Mouse (Mus musculus) neutrophil, adult 5-6 weeks (primary cell): Measurements from ENCODE around the gene Cd151. TPM values are rescaled to one million over a fixed set of nuclear protein-coding genes. Genes with fewer than 3 reads are reported as not detected.

Source experiments
- ATAC-seq: fragments of 151-379, 151-347 bp; 2 replicates; pipeline ENCODE4 v1.8.0; 2017; ENCODE audit warnings: mild to moderate bottlenecking, moderate TSS enrichment; ENCODE audit not compliant: insufficient number of reproducible peaks, poor library complexity, low FRiP score, severe bottlenecking; ENCODE audit errors: extremely low read depth
- total RNA-seq: library from RNA; stranded (forward); fragments of 200-1000 nt; gene quantifications from 2 replicates; pipeline ENCODE4 v1.2.3, GENCODE M21; 2017

Cd151 gene
- total RNA-seq, 1 experiment from 2014 or later, result 31.1 TPM

DNA sequence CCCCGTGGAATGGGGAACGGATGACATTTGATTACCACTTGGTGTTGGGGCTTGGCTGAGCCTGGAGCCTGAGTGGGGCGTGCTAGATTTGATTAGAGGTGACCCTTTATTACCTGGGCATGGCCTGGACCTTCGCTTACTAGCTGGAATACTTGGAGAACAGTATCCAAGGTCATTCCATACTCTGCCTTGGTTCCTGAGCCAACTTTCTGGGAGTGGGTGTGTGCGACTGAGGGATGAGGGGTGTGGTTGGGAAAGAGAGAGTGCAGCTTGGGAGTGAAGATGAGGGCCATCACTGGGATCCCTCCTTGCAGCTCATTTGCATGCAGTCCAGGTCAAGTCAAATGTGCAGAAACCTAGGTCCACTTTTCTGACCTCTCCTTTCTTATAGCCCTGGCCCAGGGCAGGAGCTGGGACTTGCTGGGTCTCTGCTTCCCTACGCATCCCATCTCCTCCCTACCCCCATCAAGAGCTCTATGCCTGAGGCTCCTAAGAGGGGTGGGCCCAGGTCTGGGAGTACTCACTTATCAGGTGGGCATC lies 16.0 kb downstream of the Cd151 start:
- no peak for ATAC-seq

DNA sequence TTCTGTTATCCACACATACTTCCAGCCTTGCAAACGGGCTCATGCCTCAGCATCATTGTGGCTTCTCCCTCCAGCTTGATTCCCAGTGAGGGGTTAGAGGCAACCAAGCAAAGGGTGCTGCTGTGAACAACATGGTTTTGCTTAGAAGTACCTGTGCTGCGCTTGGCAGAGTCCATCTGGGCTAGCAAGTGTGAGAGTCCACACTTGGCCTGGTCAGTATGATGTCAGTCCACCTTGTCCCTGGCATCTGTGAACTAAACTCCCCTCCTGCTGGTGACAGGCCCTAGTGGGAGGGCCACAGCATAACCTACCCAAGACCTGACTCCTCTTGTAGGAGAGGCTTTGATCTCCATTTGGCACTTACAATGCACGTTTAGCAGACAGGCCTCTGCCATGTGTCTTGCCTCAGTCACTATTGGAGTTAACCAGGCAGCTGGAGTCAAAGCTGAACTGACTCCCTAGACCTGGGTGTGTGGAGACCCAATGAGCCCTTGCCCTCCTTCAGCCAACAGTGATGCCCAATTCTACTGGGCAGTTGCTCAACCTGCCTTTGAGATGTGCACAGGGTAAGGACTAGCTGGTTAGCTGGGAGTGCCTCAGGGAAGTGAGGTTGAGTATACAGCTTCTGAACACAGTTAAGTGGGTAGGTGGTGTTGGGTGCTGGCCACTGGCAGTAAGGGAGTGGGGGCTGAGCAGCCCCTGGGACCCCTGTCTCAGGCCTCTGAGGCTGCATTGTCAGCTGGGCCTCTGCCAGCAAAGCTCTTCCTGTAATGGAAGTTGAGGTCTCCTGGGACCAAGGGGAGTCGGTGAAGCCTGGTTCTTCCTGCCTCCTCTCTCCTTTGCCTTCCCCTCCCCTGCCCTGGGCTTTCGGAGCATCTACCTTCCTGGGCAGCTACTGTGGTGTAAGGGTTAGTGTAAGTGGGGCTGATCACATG lies 17.3 kb downstream of the Cd151 start:
- ATAC-seq, result no peak

DNA sequence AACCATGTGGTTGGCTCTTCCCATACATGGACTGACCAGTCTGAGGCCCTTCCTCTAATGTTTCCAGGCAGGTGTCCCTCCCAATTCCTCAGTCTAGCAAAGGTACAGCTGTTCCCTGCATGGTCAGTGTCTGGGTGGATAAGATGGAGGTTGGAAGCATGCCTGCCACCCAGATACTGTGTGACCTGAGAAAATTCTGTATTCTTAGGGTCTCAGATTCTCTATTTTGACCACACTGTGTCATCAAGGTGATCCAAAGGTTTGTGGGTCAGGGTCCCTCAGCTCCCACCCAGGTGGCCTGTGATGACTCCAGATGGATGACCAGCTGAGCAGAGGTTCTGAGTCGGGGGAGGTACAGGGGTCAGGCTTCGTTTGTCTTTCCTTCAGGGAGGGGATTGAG lies 18.0 kb downstream of the Cd151 start:
- ATAC-seq, result no peak

DNA sequence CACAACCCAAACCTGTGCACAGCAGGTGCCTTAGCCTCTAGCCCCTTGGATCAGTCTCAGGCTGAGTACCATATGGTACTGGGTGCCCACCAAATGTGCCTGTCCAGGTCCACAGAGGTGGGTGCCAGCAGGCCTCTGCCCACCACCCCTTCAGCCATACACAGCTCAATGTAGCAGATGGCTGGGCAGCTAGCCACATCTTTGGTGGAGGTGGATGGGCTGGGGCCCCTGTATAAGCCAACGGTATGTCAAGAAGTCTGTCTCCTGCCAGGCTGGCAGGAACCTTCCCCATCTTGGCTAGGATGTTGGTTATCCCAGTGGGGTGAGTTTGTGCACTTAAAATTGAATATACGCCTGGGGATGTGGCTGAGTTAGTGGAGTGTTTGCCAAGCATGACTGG lies 18.4 kb downstream of the Cd151 start:
- ATAC-seq, result no peak

DNA sequence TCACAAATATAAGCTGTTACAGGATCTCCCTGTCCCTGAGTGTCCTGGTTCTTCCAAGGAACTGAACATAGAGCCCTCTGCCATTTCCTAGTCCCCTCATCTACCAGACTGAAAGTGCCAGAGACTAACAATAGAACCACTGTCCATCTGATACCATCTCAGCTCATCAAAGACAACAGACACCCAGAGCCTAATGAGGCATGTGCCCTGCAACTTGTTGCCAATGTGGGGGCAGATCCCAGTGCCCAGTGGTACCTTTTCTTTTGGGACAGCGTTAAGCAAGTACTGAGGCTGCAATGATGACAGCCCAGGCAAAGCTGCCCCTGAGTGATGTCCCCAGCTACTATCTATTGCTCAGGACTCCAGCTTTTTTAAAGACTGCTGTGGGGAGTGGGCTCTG lies 19.0 kb downstream of the Cd151 start:
- no peak for ATAC-seq

DNA sequence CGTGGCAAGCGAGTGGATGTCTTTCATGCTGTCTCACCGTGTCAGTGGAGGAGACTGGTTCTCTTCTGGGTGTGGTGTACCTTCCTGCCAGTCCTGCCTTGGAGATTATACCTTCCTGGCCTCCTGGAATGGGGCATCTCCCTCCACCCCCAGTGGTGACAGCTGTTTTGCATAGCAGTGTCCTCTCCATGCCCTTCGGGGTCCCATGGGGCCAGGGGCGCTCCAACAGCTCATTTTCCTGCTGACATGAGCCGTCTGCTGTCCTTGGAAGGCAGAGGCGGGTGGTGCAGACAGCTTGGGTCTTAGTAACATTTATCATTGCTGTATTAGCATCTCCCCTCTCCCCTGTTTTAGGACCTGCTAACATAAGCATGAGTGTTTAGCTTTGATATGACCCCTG lies 19.9 kb downstream of the Cd151 start:
- no peak for ATAC-seq

DNA sequence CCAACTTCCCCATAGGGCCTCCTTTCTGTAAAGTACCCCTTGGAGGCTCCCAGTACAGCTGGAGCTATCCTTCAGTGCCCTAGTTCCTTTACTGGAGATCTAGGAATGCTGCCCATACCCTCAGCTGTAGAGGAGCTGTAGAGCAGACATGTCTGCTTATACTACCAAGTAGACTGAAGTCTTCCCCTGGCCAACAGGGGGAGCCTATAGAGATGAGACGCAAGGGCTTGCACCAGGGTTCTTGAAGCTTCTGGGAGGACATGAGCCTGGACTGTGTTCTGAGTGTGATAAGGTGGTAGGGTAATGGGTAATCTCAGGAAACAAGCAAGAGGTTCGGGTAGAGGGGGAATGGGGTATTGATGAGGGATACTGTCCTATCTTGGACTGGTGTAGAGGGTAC lies 24.0 kb downstream of the Cd151 start:
- no peak for ATAC-seq

DNA sequence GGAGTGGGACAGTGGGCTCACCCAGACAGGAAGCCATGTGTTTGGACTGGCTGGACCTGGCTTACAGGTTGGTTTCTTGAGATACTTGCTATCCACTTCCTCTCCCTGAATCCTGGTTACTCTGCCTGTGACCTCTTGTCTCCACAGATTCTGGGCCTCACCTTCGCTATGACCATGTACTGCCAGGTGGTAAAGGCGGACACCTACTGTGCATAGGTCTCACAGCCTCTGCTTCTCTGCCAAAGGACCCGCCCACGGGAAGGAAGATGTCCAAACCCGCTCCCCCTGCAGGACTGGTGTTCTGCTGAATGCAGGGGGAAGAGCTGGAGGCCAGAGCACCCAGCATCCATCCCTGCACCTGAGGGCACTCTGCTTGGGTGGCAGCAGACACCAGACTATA lies 25.5 kb downstream of the Cd151 start:
- ATAC-seq, result no peak

DNA sequence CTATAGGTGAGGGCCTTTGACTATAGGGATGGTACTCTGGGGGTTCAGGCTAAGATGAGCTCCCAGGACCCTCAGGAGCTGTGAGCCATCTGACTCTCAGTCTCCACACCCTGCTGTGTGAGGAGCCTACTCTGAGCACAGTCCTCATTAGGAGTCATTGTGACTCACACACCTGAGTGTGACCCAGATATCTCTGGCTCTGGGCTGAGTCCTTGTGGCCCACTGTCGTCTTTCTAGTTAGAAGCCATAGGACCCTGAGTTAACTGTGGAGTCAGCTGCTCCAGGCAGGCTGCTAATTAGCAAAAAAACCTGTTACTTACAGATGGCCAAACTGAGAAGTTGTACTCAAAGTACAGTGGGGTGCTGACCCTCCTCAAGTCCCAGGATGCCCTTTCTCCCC lies 26.5 kb downstream of the Cd151 start:
- no peak for ATAC-seq

DNA sequence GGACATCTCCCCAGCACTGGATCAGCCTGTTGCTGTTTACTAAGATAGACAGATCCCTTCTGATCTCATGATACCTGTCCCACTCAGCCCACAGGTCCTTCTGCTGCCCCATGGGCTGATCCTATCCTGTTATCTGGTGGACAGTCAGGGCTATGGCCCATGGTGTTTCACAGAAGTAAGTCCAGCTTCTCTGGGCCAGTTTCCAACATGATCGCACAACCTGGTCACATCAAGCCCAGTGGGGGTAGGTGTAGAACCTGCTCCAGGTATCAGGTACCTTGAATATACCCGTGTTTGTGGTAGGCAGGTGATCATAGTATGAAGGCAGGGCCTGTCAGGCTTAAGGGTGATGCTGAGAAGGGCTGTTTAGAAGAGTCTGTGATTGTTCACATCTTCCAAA lies 28.2 kb downstream of the Cd151 start:
- no peak for ATAC-seq

DNA sequence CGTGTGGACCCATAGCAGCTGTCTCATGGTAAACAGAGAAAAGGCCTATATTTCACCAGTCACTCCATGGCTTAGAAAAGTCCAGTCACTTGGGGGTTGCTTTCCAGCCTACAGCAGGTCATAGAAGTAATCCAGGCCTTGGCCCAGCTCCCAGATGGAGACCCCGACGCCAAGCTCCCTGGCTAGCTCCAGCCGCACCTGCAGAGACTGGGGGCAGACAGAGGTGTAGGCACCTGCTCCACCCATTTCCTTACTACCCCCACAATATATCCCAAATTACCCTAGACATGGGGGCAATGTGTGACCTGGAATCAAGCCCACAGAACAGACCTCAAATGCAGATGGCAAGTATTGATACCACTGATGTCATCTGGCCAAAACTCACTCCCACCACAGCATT lies 28.7 kb downstream of the Cd151 start:
- ATAC-seq, result no peak

DNA sequence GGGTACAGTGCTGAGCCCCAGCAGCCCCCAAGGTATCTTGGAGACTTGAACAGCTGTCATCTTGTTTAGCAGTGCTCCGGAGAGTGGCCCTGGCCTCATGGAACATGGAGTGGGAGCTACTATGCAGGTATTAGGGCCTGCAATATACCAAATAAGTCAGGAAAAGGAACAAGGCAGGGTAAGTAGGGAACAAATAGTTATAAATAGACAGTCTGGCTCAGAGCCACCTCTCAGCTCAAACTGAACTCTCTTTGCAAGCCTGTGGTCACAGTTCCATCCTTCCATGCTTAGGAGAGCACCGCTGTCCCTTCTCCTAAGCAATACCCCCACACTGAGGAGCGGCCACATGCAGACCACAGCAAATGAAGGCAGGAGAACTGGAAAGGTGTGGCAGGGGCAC lies 30.4 kb downstream of the Cd151 start:
- ATAC-seq, result no peak

DNA sequence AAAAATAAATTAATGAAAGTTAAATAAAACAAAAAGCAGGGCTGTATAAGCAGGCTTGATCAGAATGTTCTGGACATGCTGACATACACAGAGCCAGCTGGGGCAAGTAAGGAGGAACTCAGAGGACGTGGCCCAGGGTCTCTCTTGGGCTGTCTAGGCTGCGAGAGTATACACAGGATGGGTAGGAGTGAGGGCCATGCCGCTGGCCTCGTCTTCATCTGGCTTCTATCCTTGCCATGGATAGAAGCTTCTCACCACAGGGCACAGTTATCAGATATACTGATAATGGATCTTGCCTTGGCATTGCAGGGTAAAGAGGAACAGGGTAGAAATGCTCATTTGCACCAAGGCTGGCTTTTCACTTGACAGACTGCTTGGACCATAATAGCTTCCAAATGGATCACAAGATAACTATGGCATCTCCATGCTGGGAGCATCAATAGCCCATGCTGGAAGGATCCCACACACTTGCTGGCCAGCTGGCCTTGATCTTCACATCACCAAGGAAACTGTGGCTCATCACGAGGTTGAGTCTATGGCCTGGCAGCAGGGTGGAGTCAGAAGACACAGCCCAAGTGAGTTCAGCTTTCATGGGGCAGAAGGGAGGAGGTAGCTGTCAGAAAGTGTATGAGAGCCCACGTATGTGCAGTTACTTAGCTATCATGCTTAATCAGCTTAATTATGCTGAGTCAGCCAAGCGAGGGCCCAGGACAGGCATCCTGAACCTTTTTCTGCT lies 34.8 kb downstream of the Cd151 start:
- ATAC-seq, result no peak

DNA sequence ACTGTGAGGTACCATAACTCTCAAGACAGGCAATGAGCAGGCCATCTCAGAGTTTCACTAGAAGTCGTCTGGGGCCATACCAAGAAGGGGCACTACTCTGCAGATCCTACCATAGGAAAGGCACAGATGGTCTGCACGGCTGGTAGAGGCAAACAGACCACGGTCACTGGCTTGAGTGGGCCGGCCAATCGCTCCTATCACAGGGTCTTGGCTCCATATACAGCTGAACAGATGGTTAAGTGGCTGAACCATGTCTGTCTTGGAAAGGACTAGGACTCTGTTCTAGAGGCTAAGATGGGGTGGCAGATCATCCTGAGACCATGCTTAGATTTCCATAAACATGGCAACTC lies 35.3 kb downstream of the Cd151 start:
- ATAC-seq, result no peak

DNA sequence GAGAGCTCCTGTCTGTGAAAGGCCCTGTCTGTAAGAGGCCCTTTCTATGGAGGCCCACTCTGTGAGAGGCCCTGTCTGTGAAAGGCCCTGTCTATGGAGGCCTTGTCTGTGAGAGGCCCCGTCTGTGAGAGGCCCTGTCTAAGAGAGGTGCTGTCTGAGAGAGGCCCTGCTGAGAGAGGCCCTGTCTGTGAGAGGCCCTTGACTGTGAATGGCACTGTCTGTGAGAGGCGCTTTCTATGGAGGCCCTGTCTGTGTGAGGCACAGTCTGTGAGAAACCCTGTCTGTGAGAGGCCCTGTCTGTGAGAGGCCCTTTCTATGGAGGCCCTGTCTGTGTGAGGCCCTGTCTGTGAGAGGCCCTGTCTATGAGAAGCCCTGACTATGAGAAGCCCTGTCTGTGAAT lies 39.1 kb downstream of the Cd151 start:
- no peak for ATAC-seq

DNA sequence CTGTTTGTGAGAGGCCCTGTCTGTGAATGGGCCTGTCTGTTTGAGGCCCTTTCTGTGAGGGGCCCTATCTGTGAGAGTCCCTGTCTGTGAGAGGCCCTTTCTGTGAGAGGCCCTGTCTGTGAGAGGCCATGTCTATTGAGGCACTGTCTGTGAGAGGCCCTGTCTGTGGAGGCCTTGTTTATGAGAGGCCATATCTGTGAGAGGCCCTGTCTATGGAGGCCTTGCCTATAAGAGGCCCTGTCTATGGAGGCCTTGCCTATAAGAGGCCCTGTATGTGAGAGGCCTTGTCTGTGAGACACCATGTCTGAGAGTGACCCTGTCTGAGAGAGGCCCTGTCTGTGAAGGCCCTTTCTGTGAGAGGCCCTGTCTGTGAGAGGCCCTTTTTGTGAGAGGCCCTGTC lies 41.0 kb downstream of the Cd151 start:
- ATAC-seq, result no peak

DNA sequence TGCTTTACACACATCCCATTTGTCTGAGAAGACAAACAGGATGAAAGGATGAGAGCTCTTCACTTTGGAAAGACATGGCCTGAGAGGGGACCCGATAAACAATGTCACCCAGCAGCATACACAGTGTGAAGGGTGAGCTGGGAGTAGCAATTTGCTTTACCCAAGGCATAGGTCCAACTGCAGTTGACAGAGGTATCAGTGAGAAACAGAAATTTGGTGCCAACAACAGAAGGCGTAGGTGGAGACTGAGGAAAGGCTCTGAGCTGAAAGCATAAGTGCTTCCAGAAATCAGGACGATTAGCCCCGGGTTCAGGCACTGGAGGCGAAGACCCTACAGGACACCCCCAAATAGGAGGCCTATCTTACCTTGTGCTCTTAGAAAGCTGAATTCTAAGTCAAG lies 43.0 kb downstream of the Cd151 start:
- ATAC-seq, result no peak

DNA sequence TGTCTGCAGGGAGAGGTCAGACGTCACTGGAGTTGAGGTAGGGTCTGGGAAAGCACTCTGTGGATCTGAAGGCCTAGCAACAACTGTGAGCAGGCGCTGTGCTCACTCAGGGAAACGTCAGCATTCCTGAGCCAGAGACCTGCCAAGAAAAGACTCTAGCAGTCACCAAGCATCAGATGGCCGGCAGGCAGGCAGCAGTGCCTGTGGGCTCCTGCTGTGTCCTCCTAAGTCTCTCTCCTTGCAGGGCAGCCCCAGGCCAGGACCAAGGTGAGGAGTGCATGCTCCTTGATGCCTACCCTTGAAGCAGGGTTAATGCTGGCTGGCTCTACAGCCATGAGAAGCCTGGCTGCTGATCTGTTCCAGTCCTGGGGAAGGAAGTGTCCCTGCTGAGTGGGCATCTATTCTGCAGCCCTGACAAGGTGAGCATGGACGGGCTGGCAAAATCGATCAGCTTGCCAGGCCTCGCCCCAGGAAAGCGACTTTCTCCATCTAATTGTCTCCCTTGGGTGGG lies 43.5 kb downstream of the Cd151 start:
- ATAC-seq, result no peak

DNA sequence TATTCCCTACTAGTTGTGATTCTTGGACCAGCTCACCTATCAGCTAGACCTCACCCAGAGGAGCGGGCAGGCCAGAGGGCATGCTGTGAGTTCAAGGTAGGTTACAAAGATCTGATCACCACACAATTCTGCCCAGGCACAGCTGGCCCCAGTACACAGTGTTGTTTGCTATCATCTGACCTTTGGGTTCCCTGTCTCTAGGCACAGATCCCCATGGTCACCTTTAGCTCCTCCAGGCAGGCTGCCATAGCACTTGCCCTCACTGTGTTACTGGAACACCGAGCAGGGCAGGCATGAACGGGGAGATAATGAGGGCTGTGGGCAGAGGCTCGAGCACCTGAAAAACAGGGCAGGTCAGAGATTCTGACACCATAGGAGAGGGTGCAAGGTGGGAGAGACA lies 50.4 kb downstream of the Cd151 start:
- ATAC-seq, result no peak

DNA sequence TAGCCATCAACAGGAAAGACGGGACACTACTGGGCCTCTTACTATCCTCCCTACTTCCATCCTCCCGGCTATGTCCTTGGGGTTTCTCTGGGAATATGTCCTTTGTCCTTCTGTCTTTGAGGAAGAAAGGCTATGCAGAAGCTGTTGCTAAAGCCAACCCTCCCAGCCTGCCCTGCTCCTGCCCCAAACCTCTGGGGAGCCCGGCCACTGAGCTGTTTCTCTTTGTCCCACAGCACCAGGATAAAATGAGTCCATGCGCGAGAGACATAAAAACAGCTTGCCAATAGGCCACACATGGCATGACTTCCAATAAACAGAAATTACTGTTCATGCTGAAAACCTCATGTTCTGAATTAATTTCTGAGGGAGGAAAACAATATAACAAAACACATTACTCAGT lies 51.1 kb downstream of the Cd151 start:
- ATAC-seq, result no peak
